Mouse (Mus musculus): ENCODE results near the gene Desi2. TPM values are rescaled to one million over a fixed set of nuclear protein-coding genes. Genes with fewer than 3 reads are reported as not detected.

Desi2 gene
- total RNA-seq, 1 experiment from 2014 or later = 7.3 TPM

Other genes starting within 250 kb of the Desi2 start
- gene Catspere2, start 204.0 kb upstream of the Desi2 start, total RNA-seq (2017) = 0.10 TPM in 1 of 3 replicates, not detected in the others
- 99.3 to 162 TPM (median 133 TPM) in 3 replicates for gene Cox20, start 131.7 kb downstream of the Desi2 start, total RNA-seq (2017)
- gene Hnrnpu, start 150.4 kb downstream of the Desi2 start, total RNA-seq (2017) = 385 to 507 TPM (median 405 TPM) in 3 replicates
- gene Efcab2, start 218.7 kb downstream of the Desi2 start, total RNA-seq (2017) = 2.7 to 5.7 TPM (median 5.0 TPM) in 3 replicates

Measured in monocyte, adult 5-6 weeks (primary cell).